Mouse (Mus musculus) cerebellum, adult 8-10 months (tissue): ENCODE results near the gene Stpg1.

Source experiments
- DNase-seq: peaks from one replicate; pipeline ENCODE4 v3.0.0; 2022

Gene Stpg1

GRCm38 (mm10) chr4:135514925-135515324 is 20.3 kb downstream of the Stpg1 start:
- no peak for DNase-seq

GRCm38 (mm10) chr4:135516351-135517316 is 22.0 kb downstream of the Stpg1 start:
- DNase-seq: peak; percentile 28

- no peak for DNase-seq
Observed at GRCm38 (mm10) chr4:135518135-135518534, 23.5 kb downstream of the Stpg1 start.

- no peak for DNase-seq
Observed at GRCm38 (mm10) chr4:135520421-135520820, 25.8 kb downstream of the Stpg1 start.

- no peak for DNase-seq
Observed at GRCm38 (mm10) chr4:135523939-135524338, 29.3 kb downstream of the Stpg1 start.

GRCm38 (mm10) chr4:135525057-135525456 is 30.5 kb downstream of the Stpg1 start:
- DNase-seq: no peak

- DNase-seq: no peak
Observed at GRCm38 (mm10) chr4:135526039-135526710, 31.6 kb downstream of the Stpg1 start.

GRCm38 (mm10) chr4:135530270-135530669 is 35.7 kb downstream of the Stpg1 start:
- DNase-seq: no peak

- no peak for DNase-seq
Observed at GRCm38 (mm10) chr4:135531236-135531635, 36.6 kb downstream of the Stpg1 start.

- DNase-seq: no peak
Observed at GRCm38 (mm10) chr4:135531771-135532613, 37.4 kb downstream of the Stpg1 start.

GRCm38 (mm10) chr4:135533001-135533400 is 38.4 kb downstream of the Stpg1 start:
- no peak for DNase-seq

GRCm38 (mm10) chr4:135535021-135535420 is 40.4 kb downstream of the Stpg1 start:
- no peak for DNase-seq

- no peak for DNase-seq
Observed at GRCm38 (mm10) chr4:135539056-135539455, 44.5 kb downstream of the Stpg1 start.

GRCm38 (mm10) chr4:135540057-135540456 is 45.5 kb downstream of the Stpg1 start:
- DNase-seq: no peak

- DNase-seq: no peak
Observed at GRCm38 (mm10) chr4:135544284-135544683, 49.7 kb downstream of the Stpg1 start.

- DNase-seq: no peak
Observed at GRCm38 (mm10) chr4:135545080-135545511, 50.5 kb downstream of the Stpg1 start.

- DNase-seq: no peak
Observed at GRCm38 (mm10) chr4:135546008-135546407, 51.4 kb downstream of the Stpg1 start.

GRCm38 (mm10) chr4:135546793-135547192 is 52.2 kb downstream of the Stpg1 start:
- DNase-seq: no peak

GRCm38 (mm10) chr4:135547551-135547950 is 53.0 kb downstream of the Stpg1 start:
- no peak for DNase-seq

- no peak for DNase-seq
Observed at GRCm38 (mm10) chr4:135548108-135548507, 53.5 kb downstream of the Stpg1 start.

GRCm38 (mm10) chr4:135548521-135549077 is 54.0 kb downstream of the Stpg1 start:
- DNase-seq: no peak

GRCm38 (mm10) chr4:135549323-135549722 is 54.7 kb downstream of the Stpg1 start:
- no peak for DNase-seq

GRCm38 (mm10) chr4:135563794-135564193 is 69.2 kb downstream of the Stpg1 start:
- no peak for DNase-seq
